Mouse (Mus musculus): ENCODE measurements around the gene Adcy9.

The Adcy9 gene

GRCm38 (mm10) chr16:4316094-4316474, 104.2 kb downstream of the Adcy9 start:
- DNase-seq = peak; percentile 90

- no peak for DNase-seq
These were observed 104.8 kb downstream of the Adcy9 start for GRCm38 (mm10) chr16:4315352-4316093.

- DNase-seq = no peak
These were observed 105.4 kb downstream of the Adcy9 start for GRCm38 (mm10) chr16:4314891-4315290.

DNA sequence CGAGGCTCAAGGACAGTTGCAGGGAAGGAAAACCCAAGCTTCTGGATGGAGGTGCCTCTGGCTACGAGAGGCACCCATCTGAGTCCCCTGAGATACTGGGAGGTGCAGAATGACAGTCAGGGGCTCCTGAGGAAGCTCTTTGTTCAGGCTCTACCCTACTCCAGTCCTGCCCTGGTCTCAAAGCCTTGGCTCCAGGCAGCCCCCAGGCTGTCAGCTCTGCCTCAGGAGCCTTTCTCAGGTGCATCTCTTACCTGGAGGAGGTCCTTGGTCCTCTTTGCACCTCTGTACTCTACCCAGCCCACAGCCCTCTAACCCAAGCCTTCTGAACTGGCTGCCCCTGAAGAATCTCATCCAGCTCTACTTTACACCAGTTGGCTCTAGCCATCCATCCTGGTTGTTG, 108.3 kb downstream of the Adcy9 start:
- no peak for DNase-seq

DNA sequence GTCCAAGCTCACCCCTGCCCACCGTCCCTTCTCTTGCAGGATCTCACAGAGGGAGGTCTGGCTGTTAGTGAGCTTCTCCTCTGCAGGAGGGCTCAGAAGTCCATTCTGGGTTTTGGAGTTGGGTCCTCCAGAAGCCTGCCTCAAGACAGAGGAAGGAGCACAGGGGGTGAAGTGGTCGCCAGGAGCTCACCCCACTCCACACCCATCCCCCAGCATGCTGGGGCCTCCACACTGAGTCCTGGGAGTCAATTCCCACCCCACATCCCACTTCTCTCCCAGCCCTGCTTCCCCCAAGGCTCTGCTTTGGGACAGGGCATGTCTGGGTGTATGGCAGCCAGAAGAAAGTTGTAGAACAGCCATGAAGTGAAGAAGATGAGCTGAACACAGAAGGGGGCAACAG, 108.7 kb downstream of the Adcy9 start:
- DNase-seq = no peak

GRCm38 (mm10) chr16:4307795-4308194, 112.5 kb downstream of the Adcy9 start:
- no peak for DNase-seq

GRCm38 (mm10) chr16:4304176-4304922, 115.9 kb downstream of the Adcy9 start:
- DNase-seq = peak; percentile 39

- DNase-seq = no peak
These were observed 116.7 kb downstream of the Adcy9 start for GRCm38 (mm10) chr16:4303554-4303953.

- no peak for DNase-seq
These were observed 120.0 kb downstream of the Adcy9 start for GRCm38 (mm10) chr16:4300280-4300679.

- DNase-seq = no peak
These were observed 127.0 kb downstream of the Adcy9 start for GRCm38 (mm10) chr16:4293259-4293658.

DNA sequence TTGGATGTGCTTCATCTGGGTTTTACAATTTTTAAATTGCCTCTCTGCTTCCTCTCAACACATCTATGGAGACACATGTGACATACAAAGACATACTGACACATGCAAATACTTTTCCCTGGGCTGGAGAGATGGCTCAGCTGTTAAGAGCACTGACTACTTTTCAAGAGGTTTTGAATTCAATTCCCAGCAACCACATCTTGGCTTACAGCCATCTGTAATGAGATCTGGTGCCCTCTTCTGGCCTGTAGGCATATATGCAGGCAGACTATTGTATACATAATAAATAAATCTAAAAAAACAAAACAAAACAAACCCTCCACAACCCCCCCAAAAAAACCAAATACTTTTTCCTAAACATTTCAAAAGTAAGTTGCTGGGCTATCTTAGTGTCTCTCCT, 130.8 kb downstream of the Adcy9 start:
- DNase-seq = peak; percentile 32

DNA sequence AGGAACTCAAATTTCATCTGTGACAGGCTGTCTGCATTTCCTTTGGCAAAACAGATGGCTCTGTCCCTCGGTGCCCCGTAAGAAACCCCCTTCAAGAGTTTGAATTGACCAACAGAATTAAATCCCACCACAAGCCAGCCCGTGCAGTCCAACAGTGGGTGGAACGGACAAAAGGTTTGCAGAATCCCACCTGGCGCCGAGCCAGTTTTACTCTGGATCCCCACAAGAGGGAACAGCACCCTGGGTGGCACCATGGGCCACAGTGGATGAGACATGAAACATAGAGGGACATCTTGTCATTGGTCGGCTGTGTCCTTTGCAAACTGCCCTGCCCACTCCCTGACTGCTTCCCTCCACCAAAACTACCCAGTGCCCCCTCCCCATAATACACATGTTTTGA, 133.7 kb downstream of the Adcy9 start:
- DNase-seq = peak; percentile 21

DNA sequence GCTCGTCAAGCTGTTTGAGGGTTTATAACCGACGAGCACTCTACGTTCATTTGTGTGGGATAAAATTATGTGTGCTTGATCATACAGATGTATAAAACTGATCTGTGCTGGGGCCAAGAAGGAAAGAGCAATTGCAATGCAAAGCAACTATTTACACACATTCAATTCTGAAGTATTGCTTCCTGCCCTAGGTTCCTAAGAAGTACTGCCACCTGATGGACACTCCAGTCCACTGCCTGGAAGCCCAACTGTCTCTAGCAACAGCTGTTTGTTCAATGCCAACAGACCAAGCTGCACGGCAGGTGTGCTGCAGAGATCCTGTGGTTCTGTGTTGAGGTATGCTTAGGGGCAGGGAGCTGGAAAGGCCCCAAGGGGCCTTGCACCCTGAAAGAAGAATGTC, 135.0 kb downstream of the Adcy9 start:
- peak; percentile 74 for DNase-seq

DNA sequence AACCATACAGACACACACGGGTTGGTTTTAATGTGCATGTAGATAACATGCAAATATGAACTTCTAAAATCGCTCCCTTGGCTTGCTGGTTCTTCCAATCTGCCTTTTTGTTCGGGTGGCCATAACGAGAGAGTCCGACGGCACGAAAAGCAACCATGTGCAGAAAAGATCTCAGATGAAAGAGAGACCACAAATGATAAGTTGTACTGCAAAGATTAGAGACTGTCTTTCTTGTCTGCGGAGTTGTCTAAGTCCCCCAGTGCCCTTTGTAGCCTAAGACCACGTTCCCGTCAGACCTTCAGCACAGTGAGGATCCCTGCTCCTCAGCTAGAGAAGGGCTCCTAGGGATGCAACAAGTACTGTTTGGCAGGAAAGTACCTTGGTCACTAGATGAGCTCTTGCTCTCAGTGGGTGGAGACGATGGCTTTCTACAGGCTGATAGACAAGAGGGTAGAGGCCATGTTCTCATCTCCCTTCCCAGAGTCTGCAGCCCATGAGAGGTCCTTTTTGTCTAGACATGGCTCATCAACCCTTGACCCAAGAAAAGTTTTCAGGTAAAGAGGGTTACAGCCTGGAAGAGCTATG, 136.9 kb downstream of the Adcy9 start:
- DNase-seq = no peak

DNA sequence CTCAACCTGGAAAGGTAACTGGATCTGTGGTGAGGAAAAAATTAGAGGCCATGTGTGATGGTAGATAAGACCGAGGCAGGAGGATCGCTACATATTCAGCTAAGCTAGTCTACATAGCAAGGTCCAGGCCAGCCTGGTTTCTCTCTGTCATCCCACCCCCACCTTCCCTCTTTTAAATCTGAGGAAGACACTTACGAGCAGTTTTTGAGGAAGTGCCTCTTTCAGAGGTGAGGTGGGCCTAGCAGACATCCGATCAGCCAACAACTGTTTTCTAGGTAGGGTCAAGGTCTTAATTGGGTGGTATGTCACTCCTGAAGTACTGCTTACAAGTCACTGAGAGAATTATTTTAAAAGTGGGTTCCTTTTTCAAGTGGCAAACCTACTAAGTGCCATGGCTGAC, 138.8 kb downstream of the Adcy9 start:
- DNase-seq = no peak

DNA sequence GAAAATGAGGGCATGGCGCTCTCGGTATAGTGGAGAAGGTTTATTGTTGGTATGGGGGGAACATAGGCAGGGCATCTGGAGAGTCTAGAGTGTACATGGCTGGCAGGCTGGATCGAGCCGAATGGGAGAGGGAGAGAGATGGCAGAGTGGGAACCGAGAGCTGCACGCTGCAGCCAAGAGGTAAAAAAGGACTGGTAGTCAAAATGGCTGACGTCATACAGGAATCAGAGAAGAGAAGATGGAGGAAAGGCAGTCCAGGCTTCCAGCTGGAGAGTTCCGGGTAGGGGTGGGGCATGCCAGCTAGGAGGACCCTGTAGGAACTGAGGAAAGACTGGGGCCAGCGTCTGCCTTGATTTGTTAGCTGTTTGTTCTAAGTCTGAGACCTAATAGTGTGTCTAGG, 139.3 kb downstream of the Adcy9 start:
- no peak for DNase-seq

DNA sequence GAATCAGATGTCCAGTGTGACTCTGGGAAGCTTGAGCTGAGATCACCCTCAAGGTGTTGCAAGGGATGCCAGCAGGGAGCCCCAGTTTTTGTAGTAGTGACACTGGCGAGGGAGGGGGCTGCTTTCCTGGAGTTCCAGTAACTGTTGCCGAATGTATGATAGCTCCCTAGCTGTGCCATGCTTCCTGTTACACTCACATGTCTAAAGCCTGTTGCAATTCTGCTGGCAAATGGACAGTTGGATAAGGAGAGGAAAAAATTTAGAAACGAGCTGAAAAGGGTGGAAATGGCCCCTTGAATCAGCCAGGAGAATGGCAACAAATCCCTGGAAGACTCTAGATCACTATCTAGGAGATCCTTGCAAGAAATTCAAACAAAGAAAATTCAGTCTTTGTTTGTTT, 140.7 kb downstream of the Adcy9 start:
- DNase-seq = no peak

DNA sequence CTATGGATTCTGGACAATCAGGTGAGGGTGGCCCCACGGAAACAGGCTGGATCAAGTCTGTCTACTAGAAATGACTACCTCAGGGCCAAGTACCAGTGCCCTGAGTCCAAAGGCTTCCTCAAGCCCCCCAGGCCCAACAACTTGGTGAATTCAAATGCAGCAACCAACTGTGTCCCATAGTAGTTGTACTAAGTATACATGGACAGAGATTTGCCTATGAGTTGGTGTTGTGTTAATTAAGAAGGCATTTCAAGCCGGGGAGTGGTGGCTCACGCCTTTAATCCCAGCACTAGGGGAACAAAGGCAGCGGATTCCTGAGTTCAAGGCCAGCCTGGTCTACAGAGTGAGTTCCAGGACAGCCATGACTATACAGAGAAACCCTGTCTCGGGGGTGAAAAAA, 143.7 kb downstream of the Adcy9 start:
- no peak for DNase-seq

DNA sequence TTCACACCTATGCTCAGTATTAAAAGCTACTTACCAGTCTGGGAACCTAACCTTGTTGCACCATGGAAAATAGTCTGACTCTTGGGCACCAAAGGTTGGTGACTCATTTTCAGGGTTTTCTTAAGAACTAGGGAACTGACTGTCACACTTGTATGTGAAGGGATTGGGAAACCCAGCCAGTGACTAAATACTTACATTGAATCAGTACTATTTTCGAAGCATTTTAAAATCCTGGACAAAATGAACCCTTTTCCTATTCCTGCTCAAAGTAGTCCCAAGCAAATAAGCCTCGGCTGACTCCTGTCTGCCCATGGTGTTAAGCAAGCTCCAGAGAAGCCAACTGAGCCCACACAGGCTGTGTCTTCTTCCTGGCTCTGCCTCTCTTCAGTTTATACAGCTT, 144.1 kb downstream of the Adcy9 start:
- DNase-seq = no peak

DNA sequence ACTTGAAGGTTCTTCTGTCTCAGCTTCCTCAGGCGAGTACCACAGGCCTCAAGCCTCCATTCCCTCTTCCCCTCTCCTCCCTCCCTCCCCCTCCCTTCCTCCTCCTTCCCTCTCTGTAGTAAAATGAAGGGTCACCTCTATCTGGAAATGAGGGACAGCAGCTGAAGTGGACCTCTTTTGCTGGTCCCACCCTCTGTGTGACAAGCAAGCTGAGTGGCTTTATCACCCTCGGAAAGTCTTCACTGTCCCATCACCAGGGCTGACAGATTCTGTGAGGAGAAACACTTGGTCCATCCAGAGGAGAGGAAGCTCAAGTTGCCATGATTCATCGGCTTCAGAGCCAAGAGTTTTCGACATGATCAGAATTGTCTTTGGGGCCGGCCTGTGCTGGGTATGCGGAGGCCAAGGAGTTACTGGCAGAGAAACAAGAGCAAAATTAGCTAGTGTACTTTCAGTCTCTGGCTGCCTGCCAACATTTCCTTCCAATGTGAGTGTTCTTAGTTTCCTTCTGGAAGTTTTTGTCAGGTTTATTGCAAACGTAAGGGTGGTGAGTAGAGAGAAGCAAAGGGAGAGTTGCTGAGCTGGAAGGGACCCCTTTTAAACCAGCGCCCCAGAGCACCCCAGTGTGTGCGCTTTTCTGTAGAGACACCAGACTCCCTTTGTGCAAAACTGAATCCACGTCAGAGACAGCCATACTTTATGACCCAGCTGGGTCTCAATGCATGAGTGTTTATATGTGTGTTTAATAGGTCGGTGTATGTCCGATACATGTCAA, 146.4 kb downstream of the Adcy9 start:
- DNase-seq = peak; percentile 91

GRCm38 (mm10) chr16:4272254-4272653, 148.0 kb downstream of the Adcy9 start:
- DNase-seq = no peak

DNA sequence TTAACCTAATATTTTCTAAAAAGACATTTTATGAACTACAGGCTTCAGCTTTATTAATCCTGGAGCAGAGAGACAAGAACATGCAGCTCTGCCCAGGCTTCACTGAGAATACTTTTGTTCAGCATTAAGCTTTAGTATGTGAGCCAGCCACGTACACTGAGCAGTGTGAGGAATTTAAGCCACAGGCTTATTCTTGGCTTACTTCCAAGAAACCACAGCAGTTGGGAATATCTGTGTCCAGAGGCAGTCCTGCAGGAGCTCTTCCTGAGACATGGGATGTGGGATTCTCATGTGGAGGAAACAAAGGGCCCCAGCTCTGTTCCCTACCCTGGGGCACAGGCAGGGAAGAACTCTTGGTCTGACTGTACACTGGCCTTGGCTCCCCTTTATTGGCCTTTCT, 149.4 kb downstream of the Adcy9 start:
- no peak for DNase-seq
